Mouse (Mus musculus): ENCODE results near the gene Dlg2.

- no peak for TF ChIP-seq CTCF (IDR thresholded peaks at IDR 0.05; ENCODE audit: borderline replicate concordance, extremely low read depth, insufficient read depth, insufficient read length)
- TF ChIP-seq POLR2A (IDR thresholded peaks at IDR 0.05; ENCODE audit: borderline replicate concordance, extremely low read depth, insufficient read depth, insufficient read length, poor library complexity, severe bottlenecking) = no peak
These were observed 685.2 kb downstream of the Dlg2 start for GRCm38 (mm10) chr7:91161643-91162175.

All from brain, embryonic 14.5 days (tissue).